Mouse (Mus musculus) urinary bladder, postnatal 36 days (tissue): ENCODE measurements at regions not wholly inside any gene's neighbourhood (a gene's known extent, or its start where the extent isn't known, plus 50 kb on each side); places are given as distances from the start of the nearest gene placed in this dataset.
A peak's percentile ranks its signal among the peaks of the same experiment; 100 is the strongest.

ENCODE experiments used
- DNase-seq, 2 experiments: peaks; one replicate each; pipeline ENCODE4 v3.0.0; 2022; ENCODE audit warnings: low spot score in 2 of 2, mixed read lengths in 1 of 2

- no peak for DNase-seq
These were observed 71.3 kb downstream of the Cdc7 start for GRCm38 (mm10) chr5:107035376-107035775.

GRCm38 (mm10) chr5:107035782-107036181 is 71.7 kb downstream of the Cdc7 start:
- DNase-seq: no peak

GRCm38 (mm10) chr5:107036475-107036874 is 72.4 kb downstream of the Cdc7 start:
- no peak for DNase-seq

GRCm38 (mm10) chr5:107037087-107037486 is 73.0 kb downstream of the Cdc7 start:
- no peak for DNase-seq

- DNase-seq: no peak
These were observed 75.2 kb downstream of the Cdc7 start for GRCm38 (mm10) chr5:107039340-107039739.

GRCm38 (mm10) chr5:107039956-107040355 is 75.8 kb downstream of the Cdc7 start:
- DNase-seq: no peak

GRCm38 (mm10) chr5:107040489-107040888 is 76.4 kb downstream of the Cdc7 start:
- DNase-seq: no peak

- DNase-seq: no peak
These were observed 81.0 kb downstream of the Cdc7 start for GRCm38 (mm10) chr5:107045163-107045562.

- peak in 1 of 2 experiments; percentile 40 for DNase-seq
These were observed 82.4 kb downstream of the Cdc7 start for GRCm38 (mm10) chr5:107046501-107046931.

GRCm38 (mm10) chr5:107048607-107049006 is 84.5 kb downstream of the Cdc7 start:
- DNase-seq: no peak

GRCm38 (mm10) chr5:107050076-107050475 is 86.0 kb downstream of the Cdc7 start:
- DNase-seq: no peak

- DNase-seq: peak; percentile 46 to 52
These were observed 87.7 kb downstream of the Cdc7 start for GRCm38 (mm10) chr5:107051868-107052267.

GRCm38 (mm10) chr5:107054900-107055452 is 90.9 kb downstream of the Cdc7 start:
- DNase-seq: no peak

GRCm38 (mm10) chr5:107055455-107055854 is 91.3 kb downstream of the Cdc7 start:
- DNase-seq: no peak
